In genomic region chr17:35096597-35096996, GRCm38 (mm10) we compare ENCODE assay signal across 27 mouse cellular contexts. TPM values are rescaled to one million over a fixed set of nuclear protein-coding genes. Genes with fewer than 3 reads are reported as not detected.
DNase-seq lines count a peak whose midpoint lies in the region; ATAC-seq lines count a peak whose summit lies in the region.
"Had no signal": no experiment of that assay in that cellular context is flagged by ENCODE, and none has a peak within 500 bp of the region (broad histone marks: within the 10 kb centered on the region; RNA-seq: fewer than 3 reads in every experiment).

No protein-coding gene starts in this region.

- H3K4me3 ChIP-seq in embryonic facial prominence, embryonic 13.5 days, result no peak overlapping the region
- no peak overlapping the region for H3K4me3 ChIP-seq in embryonic facial prominence, embryonic 10.5 days
- H3K4me3 ChIP-seq in hindbrain, embryonic 10.5 days, result 0 out of 2 replicates have a peak overlapping the region, but pooled peaks have one; percentile 16
- no peak overlapping the region for H3K4me3 ChIP-seq in hindbrain, embryonic 16.5 days (ENCODE audit: low read length)
- no peak overlapping the region for H3K4me3 ChIP-seq in midbrain, embryonic 12.5 days
- H3K4me3 ChIP-seq in midbrain, embryonic 16.5 days (ENCODE audit: low read depth, low read length), result no peak overlapping the region
- H3K4me3 ChIP-seq: heart, embryonic 15.5 days; intestine, embryonic 15.5 days; limb, embryonic 15.5 days; liver, embryonic 13.5 days; megakaryocyte, embryonic 14.5 days; stomach, embryonic 15.5 days had no signal

- H3K27ac ChIP-seq in embryonic facial prominence, embryonic 13.5 days, result no peak overlapping the region
- no peak overlapping the region; the same call in 1 of the 2 replicates for H3K27ac ChIP-seq in embryonic facial prominence, embryonic 10.5 days (replicated peaks)
- H3K27ac ChIP-seq in hindbrain, embryonic 10.5 days, result no peak overlapping the region
- no peak overlapping the region for H3K27ac ChIP-seq in hindbrain, embryonic 16.5 days (ENCODE audit: low read depth, low read length)
- H3K27ac ChIP-seq in midbrain, embryonic 12.5 days (replicated peaks), result no peak overlapping the region
- H3K27ac ChIP-seq in midbrain, embryonic 16.5 days (ENCODE audit: low read length), result no peak overlapping the region
- H3K27ac ChIP-seq: heart, embryonic 15.5 days; hindbrain, postnatal 0 days; intestine, embryonic 15.5 days; limb, embryonic 15.5 days; liver, embryonic 13.5 days; stomach, embryonic 15.5 days had no signal

- peak overlapping the region; percentile 44; the same call in 1 of the 2 replicates for H3K9ac ChIP-seq in embryonic facial prominence, embryonic 13.5 days
- H3K9ac ChIP-seq in hindbrain, embryonic 16.5 days (ENCODE audit: low read depth, low read length), result no peak overlapping the region
- 0 out of 2 replicates have a peak overlapping the region, but pooled peaks have one; percentile 34 for H3K9ac ChIP-seq in midbrain, embryonic 12.5 days (replicated peaks)
- no peak overlapping the region for H3K9ac ChIP-seq in midbrain, embryonic 16.5 days (ENCODE audit: low read depth, low read length)
- H3K9ac ChIP-seq: heart, embryonic 15.5 days; intestine, embryonic 15.5 days; liver, embryonic 13.5 days; stomach, embryonic 15.5 days had no signal

- peak; percentile 68 for DNase-seq in cerebellum, adult 11-12 months
- DNase-seq in cerebellum, adult 9-10 months, result no peak
- no peak for DNase-seq in embryonic facial prominence, embryonic 10.5 days (ENCODE audit: low spot score)
- no peak for DNase-seq in hindbrain, embryonic 10.5 days (ENCODE audit: low spot score)
- DNase-seq: gastrocnemius, postnatal 14 days; liver, embryonic 13.5 days; lung, adult 18-20 months; midbrain, embryonic 14.5 days had no signal

- no peak for ATAC-seq in embryonic facial prominence, embryonic 13.5 days (ENCODE audit: insufficient number of reproducible peaks, insufficient read depth, low FRiP score, low TSS enrichment, low read depth)
- no peak for ATAC-seq in hindbrain, embryonic 16.5 days
- no peak for ATAC-seq in midbrain, embryonic 12.5 days (ENCODE audit: low FRiP score, low read depth)
- ATAC-seq in midbrain, embryonic 16.5 days, result no peak
- ATAC-seq: forebrain, embryonic 14.5 days; hindbrain, postnatal 0 days; intestine, embryonic 15.5 days; lung, postnatal 0 days had no signal

- no peaks in the 10 kb centered on the region for H3K9me3 ChIP-seq in embryonic facial prominence, embryonic 13.5 days
- no peaks in the 10 kb centered on the region for H3K9me3 ChIP-seq in embryonic facial prominence, embryonic 10.5 days
- no peaks in the 10 kb centered on the region for H3K9me3 ChIP-seq in hindbrain, embryonic 10.5 days
- no peaks in the 10 kb centered on the region for H3K9me3 ChIP-seq in hindbrain, embryonic 16.5 days (ENCODE audit: control insufficient read depth, low read length)
- no peaks in the 10 kb centered on the region for H3K9me3 ChIP-seq in midbrain, embryonic 12.5 days
- no peaks in the 10 kb centered on the region for H3K9me3 ChIP-seq in midbrain, embryonic 16.5 days (replicated peaks; ENCODE audit: control insufficient read depth, low read length, poor library complexity, severe bottlenecking)
- H3K9me3 ChIP-seq: G1E; heart, embryonic 15.5 days; intestine, embryonic 15.5 days; limb, embryonic 15.5 days; liver, embryonic 13.5 days; megakaryocyte, embryonic 14.5 days; stomach, embryonic 15.5 days had no signal

- no peak overlapping the region for H3K4me2 ChIP-seq in embryonic facial prominence, embryonic 13.5 days
- H3K4me2 ChIP-seq in hindbrain, embryonic 16.5 days (ENCODE audit: low read length), result no peak overlapping the region
- no peak overlapping the region for H3K4me2 ChIP-seq in midbrain, embryonic 12.5 days (replicated peaks)
- H3K4me2 ChIP-seq in midbrain, embryonic 16.5 days (ENCODE audit: low read length), result no peak overlapping the region
- H3K4me2 ChIP-seq: heart, embryonic 15.5 days; intestine, embryonic 15.5 days; limb, embryonic 15.5 days; liver, embryonic 13.5 days; stomach, embryonic 15.5 days had no signal

- H3K4me1 ChIP-seq in embryonic facial prominence, embryonic 13.5 days, result no peaks in the 10 kb centered on the region
- H3K4me1 ChIP-seq in embryonic facial prominence, embryonic 10.5 days, result no peaks in the 10 kb centered on the region; the same call in 1 of the 2 replicates
- H3K4me1 ChIP-seq in hindbrain, embryonic 10.5 days (replicated peaks), result no peaks in the 10 kb centered on the region
- H3K4me1 ChIP-seq in hindbrain, embryonic 16.5 days (ENCODE audit: control insufficient read depth, insufficient read depth, low read depth, low read length), result no peaks in the 10 kb centered on the region
- no peaks in the 10 kb centered on the region for H3K4me1 ChIP-seq in midbrain, embryonic 12.5 days
- H3K4me1 ChIP-seq in midbrain, embryonic 16.5 days (ENCODE audit: control insufficient read depth, insufficient read depth, low read length), result no peaks in the 10 kb centered on the region
- H3K4me1 ChIP-seq: heart, embryonic 15.5 days; limb, embryonic 15.5 days; stomach, embryonic 15.5 days had no signal

- H3K27me3 ChIP-seq in embryonic facial prominence, embryonic 13.5 days, result no peaks in the 10 kb centered on the region
- H3K27me3 ChIP-seq in embryonic facial prominence, embryonic 10.5 days (replicated peaks; ENCODE audit: low read depth, poor library complexity, severe bottlenecking), result no peaks in the 10 kb centered on the region
- H3K27me3 ChIP-seq in hindbrain, embryonic 10.5 days (ENCODE audit: insufficient read depth, poor library complexity, severe bottlenecking), result no peaks in the 10 kb centered on the region
- H3K27me3 ChIP-seq in hindbrain, embryonic 16.5 days (replicated peaks; ENCODE audit: control insufficient read depth, insufficient read depth, low read length), result no peaks in the 10 kb centered on the region
- no peaks in the 10 kb centered on the region for H3K27me3 ChIP-seq in midbrain, embryonic 12.5 days
- H3K27me3 ChIP-seq in midbrain, embryonic 16.5 days (ENCODE audit: control insufficient read depth, insufficient read depth, low read depth, low read length), result no peaks in the 10 kb centered on the region
- H3K27me3 ChIP-seq: CH12.LX; heart, embryonic 15.5 days; intestine, embryonic 15.5 days; limb, embryonic 15.5 days; liver, embryonic 13.5 days; megakaryocyte, embryonic 14.5 days; stomach, embryonic 15.5 days had no signal

- peaks cover 96% of the 10 kb centered on the region for H3K36me3 ChIP-seq in embryonic facial prominence, embryonic 13.5 days
- H3K36me3 ChIP-seq in embryonic facial prominence, embryonic 10.5 days (replicated peaks), result peaks cover 97% of the 10 kb centered on the region
- H3K36me3 ChIP-seq in hindbrain, embryonic 10.5 days, result peaks cover 96% of the 10 kb centered on the region
- H3K36me3 ChIP-seq in hindbrain, embryonic 16.5 days (ENCODE audit: control insufficient read depth, insufficient read depth, low read length), result peaks cover 52% of the 10 kb centered on the region
- H3K36me3 ChIP-seq in midbrain, embryonic 12.5 days, result peaks cover 89% of the 10 kb centered on the region
- peaks cover 50% of the 10 kb centered on the region for H3K36me3 ChIP-seq in midbrain, embryonic 16.5 days (ENCODE audit: control insufficient read depth, insufficient read depth, low read length)

- 86% methylated on average over 12 of the region's 12 CpGs for WGBS in embryonic facial prominence, embryonic 13.5 days
- WGBS in embryonic facial prominence, embryonic 10.5 days, result 84% methylated on average over 12 of the region's 12 CpGs
- WGBS in hindbrain, embryonic 10.5 days, result 88% methylated on average over 12 of the region's 12 CpGs
- 86% methylated on average over 11 of the region's 12 CpGs for WGBS in hindbrain, embryonic 16.5 days
- 87% methylated on average over 12 of the region's 12 CpGs for WGBS in midbrain, embryonic 12.5 days
- WGBS in midbrain, embryonic 16.5 days, result 79% methylated on average over 12 of the region's 12 CpGs

RNA-seq across cellular contexts. Expression of gene Abhd16a, which starts 7.5 kb away (rescaled TPM):
- polyA plus RNA-seq in embryonic facial prominence, embryonic 13.5 days (2015; fragmentation: Nextera tagmentation; extraction: Ambion mirVana), result 89.6 and 90.1 TPM in 2 replicates
- 59.4 and 60.0 TPM in 2 replicates for polyA plus RNA-seq in embryonic facial prominence, embryonic 10.5 days (2016; fragmentation: Nextera tagmentation; extraction: Ambion mirVana)
- polyA plus RNA-seq in hindbrain, embryonic 10.5 days (2016; fragmentation: Nextera tagmentation; extraction: Ambion mirVana), result 58.2 and 67.1 TPM in 2 replicates
- polyA plus RNA-seq in hindbrain, embryonic 16.5 days (2015; fragmentation: Nextera tagmentation; extraction: Ambion mirVana), result 113 and 115 TPM in 2 replicates
- 69.0 and 72.3 TPM in 2 replicates for polyA plus RNA-seq in midbrain, embryonic 12.5 days (2016; fragmentation: Nextera tagmentation; extraction: Ambion mirVana)
- polyA plus RNA-seq in midbrain, embryonic 16.5 days (2015; fragmentation: Nextera tagmentation; extraction: Ambion mirVana), result 105 and 107 TPM in 2 replicates

RNA-seq across cellular contexts. Expression of gene Ly6g6f, which starts 11.2 kb away (rescaled TPM):
- polyA plus RNA-seq in embryonic facial prominence, embryonic 13.5 days (2015; fragmentation: Nextera tagmentation; extraction: Ambion mirVana), result 0.18 and 0.23 TPM in 2 replicates
- polyA plus RNA-seq in embryonic facial prominence, embryonic 10.5 days (2016; fragmentation: Nextera tagmentation; extraction: Ambion mirVana), result 0.51 and 0.62 TPM in 2 replicates
- 0.67 and 0.80 TPM in 2 replicates for polyA plus RNA-seq in hindbrain, embryonic 10.5 days (2016; fragmentation: Nextera tagmentation; extraction: Ambion mirVana)
- polyA plus RNA-seq in hindbrain, embryonic 16.5 days (2015; fragmentation: Nextera tagmentation; extraction: Ambion mirVana), result 0.22 TPM in 1 of 2 replicates, not detected in the other
- 0.47 TPM in 2 replicates for polyA plus RNA-seq in midbrain, embryonic 12.5 days (2016; fragmentation: Nextera tagmentation; extraction: Ambion mirVana)
- polyA plus RNA-seq in midbrain, embryonic 16.5 days (2015; fragmentation: Nextera tagmentation; extraction: Ambion mirVana), result not detected in 2 replicates
- polyA plus RNA-seq: C2C12; hindbrain, postnatal 0 days; kidney, adult 2 months; midbrain, embryonic 14.5 days had no signal

RNA-seq across cellular contexts. Expression of gene Ly6g5c, which starts 11.5 kb away (rescaled TPM):
- not detected in 2 replicates for polyA plus RNA-seq in embryonic facial prominence, embryonic 13.5 days (2015; fragmentation: Nextera tagmentation; extraction: Ambion mirVana)
- not detected in 2 replicates for polyA plus RNA-seq in embryonic facial prominence, embryonic 10.5 days (2016; fragmentation: Nextera tagmentation; extraction: Ambion mirVana)
- polyA plus RNA-seq in hindbrain, embryonic 10.5 days (2016; fragmentation: Nextera tagmentation; extraction: Ambion mirVana), result not detected in 2 replicates
- polyA plus RNA-seq in hindbrain, embryonic 16.5 days (2015; fragmentation: Nextera tagmentation; extraction: Ambion mirVana), result not detected in 2 replicates
- polyA plus RNA-seq in midbrain, embryonic 12.5 days (2016; fragmentation: Nextera tagmentation; extraction: Ambion mirVana), result not detected in 2 replicates
- polyA plus RNA-seq in midbrain, embryonic 16.5 days (2015; fragmentation: Nextera tagmentation; extraction: Ambion mirVana), result not detected in 2 replicates
- polyA plus RNA-seq: C2C12; embryonic facial prominence, embryonic 11.5 days; forebrain, embryonic 14.5 days; G1E; heart, embryonic 15.5 days; hindbrain, postnatal 0 days; intestine, embryonic 15.5 days; kidney, adult 2 months; large intestine, adult 2 months; limb, embryonic 15.5 days; liver, embryonic 13.5 days; lung, postnatal 0 days; midbrain, embryonic 14.5 days; neural tube, embryonic 11.5 days; stomach, embryonic 15.5 days had no signal

RNA-seq across cellular contexts. Expression of gene Ly6g5b, which starts 18.6 kb away (rescaled TPM):
- 1.1 and 1.6 TPM in 2 replicates for polyA plus RNA-seq in embryonic facial prominence, embryonic 13.5 days (2015; fragmentation: Nextera tagmentation; extraction: Ambion mirVana)
- polyA plus RNA-seq in embryonic facial prominence, embryonic 10.5 days (2016; fragmentation: Nextera tagmentation; extraction: Ambion mirVana), result 1.5 and 1.6 TPM in 2 replicates
- polyA plus RNA-seq in hindbrain, embryonic 10.5 days (2016; fragmentation: Nextera tagmentation; extraction: Ambion mirVana), result 0.90 and 1.7 TPM in 2 replicates
- polyA plus RNA-seq in hindbrain, embryonic 16.5 days (2015; fragmentation: Nextera tagmentation; extraction: Ambion mirVana), result 0.93 and 1.5 TPM in 2 replicates
- 1.0 and 1.5 TPM in 2 replicates for polyA plus RNA-seq in midbrain, embryonic 12.5 days (2016; fragmentation: Nextera tagmentation; extraction: Ambion mirVana)
- polyA plus RNA-seq in midbrain, embryonic 16.5 days (2015; fragmentation: Nextera tagmentation; extraction: Ambion mirVana), result 1.5 TPM in 2 replicates

RNA-seq across cellular contexts. Expression of gene Ly6g6d, which starts 18.7 kb away (rescaled TPM):
- 0.77 and 1.3 TPM in 2 replicates for polyA plus RNA-seq in embryonic facial prominence, embryonic 13.5 days (2015; fragmentation: Nextera tagmentation; extraction: Ambion mirVana)
- 1.3 TPM in 1 of 2 replicates, not detected in the other for polyA plus RNA-seq in embryonic facial prominence, embryonic 10.5 days (2016; fragmentation: Nextera tagmentation; extraction: Ambion mirVana)
- polyA plus RNA-seq in hindbrain, embryonic 10.5 days (2016; fragmentation: Nextera tagmentation; extraction: Ambion mirVana), result 2.1 and 2.4 TPM in 2 replicates
- polyA plus RNA-seq in hindbrain, embryonic 16.5 days (2015; fragmentation: Nextera tagmentation; extraction: Ambion mirVana), result 0.68 and 1.0 TPM in 2 replicates
- polyA plus RNA-seq in midbrain, embryonic 12.5 days (2016; fragmentation: Nextera tagmentation; extraction: Ambion mirVana), result 1.1 and 1.7 TPM in 2 replicates
- polyA plus RNA-seq in midbrain, embryonic 16.5 days (2015; fragmentation: Nextera tagmentation; extraction: Ambion mirVana), result 0.57 and 1.5 TPM in 2 replicates
- polyA plus RNA-seq: C2C12; embryonic facial prominence, embryonic 11.5 days had no signal

Comparison
In these comparisons a context has a peak if more than half of its experiments do, and no peak if none do; other contexts are left out.
1. H3K9ac ChIP-seq: peak in embryonic facial prominence, embryonic 13.5 days (single experiment) and midbrain, embryonic 12.5 days (single experiment); none in hindbrain, embryonic 16.5 days (single experiment) and midbrain, embryonic 16.5 days (single experiment).